Mouse (Mus musculus): ENCODE data around the gene Myrfl. TPM values are rescaled to one million over a fixed set of nuclear protein-coding genes. Genes with fewer than 3 reads are reported as not detected.

Myrfl gene
- polyA plus RNA-seq, 1 experiment from 2014 or later: 0.08 TPM

DNA sequence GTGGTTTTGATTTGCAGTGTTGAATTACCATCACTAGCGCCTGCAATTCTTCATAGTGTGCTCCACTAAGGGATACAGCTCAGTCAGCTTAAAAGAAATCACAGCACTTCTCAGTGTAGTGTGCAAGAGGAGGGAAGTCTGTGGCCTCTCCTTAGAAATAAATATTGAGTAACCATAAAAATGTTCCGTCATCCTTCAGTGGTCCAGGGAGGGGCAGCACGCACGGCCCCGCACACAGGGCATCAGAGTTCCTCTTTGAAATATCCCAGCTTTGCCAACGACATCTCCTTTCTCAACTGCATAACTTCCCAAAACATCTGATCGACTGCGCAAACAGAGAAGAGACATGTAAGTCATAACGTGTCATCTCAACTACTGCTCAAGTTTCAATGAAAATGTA lies 10.1 kb upstream of the Myrfl start:
- WGBS: 96% methylated on average over 9 of the region's 9 CpGs

DNA sequence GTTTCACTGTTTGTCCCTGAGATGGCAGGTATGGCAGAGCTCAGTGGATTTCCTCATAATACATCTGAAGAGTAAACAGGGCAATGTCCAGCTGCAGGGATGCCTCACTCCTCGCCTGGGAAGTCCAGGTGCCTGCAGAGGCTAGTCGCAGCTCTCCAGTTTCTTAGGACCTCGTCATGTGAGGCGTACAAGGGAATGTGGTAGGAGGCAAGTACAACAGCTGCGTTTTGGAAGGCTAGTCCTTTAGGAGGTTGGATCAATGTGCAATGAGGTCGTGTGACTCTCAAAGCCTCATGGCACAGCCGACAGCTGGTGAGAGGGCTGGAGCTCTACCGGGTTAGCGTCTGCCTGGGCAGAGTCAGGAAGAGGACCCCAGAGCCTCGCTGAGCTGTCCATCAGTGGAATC lies 7.8 kb upstream of the Myrfl start:
- no peaks in the 10 kb centered on the region for H3K4me1 ChIP-seq
- H3K4me2 ChIP-seq: no peak overlapping the region
- 91% methylated on average over 10 of the region's 10 CpGs for WGBS
- peaks cover 48% of the 10 kb centered on the region for H3K36me3 ChIP-seq (replicated peaks)
- no peaks in the 10 kb centered on the region for H3K27me3 ChIP-seq
- H3K9ac ChIP-seq: no peak overlapping the region
- no peaks in the 10 kb centered on the region for H3K9me3 ChIP-seq
- no peak overlapping the region for H3K27ac ChIP-seq
- no peak overlapping the region for H3K4me3 ChIP-seq (replicated peaks)
- ATAC-seq (ENCODE audit: low FRiP score): no peak

More for the DNA sequence above, 10.1 kb upstream of the Myrfl start:
- Histone ChIP-seq H3K27ac (no peak overlapping the region), H3K4me3 (replicated peaks) (no peak overlapping the region), H3K9ac (no peak overlapping the region), H3K4me1 (no peaks in the 10 kb centered on the region), H3K4me2 (no peak overlapping the region), H3K9me3 (no peaks in the 10 kb centered on the region), H3K27me3 (no peaks in the 10 kb centered on the region), H3K36me3 (replicated peaks) (peaks cover 69% of the 10 kb centered on the region)
- ATAC-seq (ENCODE audit: low FRiP score): no peak

DNA sequence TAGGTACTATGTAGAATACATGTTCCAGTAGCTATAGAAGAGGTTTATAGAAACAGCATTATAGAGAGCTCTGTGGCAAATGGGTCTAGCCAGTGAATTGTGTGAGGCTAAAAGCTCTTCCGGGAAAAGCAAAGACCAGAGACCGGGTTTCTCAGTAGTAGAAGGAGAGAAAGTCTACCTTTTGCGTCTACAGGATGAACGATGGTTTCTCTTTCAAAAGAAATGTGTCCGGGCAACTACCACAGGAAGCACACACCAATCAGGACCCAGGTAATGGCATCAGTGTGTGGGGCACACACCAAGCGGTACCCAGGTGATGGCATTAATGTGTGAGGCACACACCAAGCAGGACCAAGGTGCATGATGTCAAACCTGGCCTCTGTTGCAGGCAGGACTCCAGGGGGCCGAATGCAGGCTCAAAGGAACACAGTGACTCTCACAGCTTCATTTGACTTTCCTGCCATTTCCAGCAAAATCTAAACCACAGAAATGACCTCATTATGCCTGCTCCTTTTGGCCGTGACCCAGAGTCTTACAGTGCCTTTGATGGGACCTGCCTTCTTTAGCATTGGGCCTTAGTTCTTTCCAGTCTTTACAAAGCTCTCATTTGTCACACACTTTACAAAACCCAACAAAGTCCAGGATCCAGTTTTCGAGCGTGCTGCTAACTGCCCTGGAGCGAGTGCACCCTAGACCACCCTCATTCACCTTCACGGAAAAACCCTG lies 1.4 kb downstream of the Myrfl start:
- Histone ChIP-seq H3K4me1 (no peaks in the 10 kb centered on the region), H3K27me3 (no peaks in the 10 kb centered on the region), H3K36me3 (replicated peaks) (no peaks in the 10 kb centered on the region), H3K4me3 (replicated peaks) (no peak overlapping the region), H3K9me3 (no peaks in the 10 kb centered on the region), H3K4me2 (no peak overlapping the region), H3K27ac (no peak overlapping the region), H3K9ac (no peak overlapping the region)
- WGBS: 90% methylated on average over 12 of the region's 12 CpGs
- no peak for ATAC-seq (ENCODE audit: low FRiP score)

DNA sequence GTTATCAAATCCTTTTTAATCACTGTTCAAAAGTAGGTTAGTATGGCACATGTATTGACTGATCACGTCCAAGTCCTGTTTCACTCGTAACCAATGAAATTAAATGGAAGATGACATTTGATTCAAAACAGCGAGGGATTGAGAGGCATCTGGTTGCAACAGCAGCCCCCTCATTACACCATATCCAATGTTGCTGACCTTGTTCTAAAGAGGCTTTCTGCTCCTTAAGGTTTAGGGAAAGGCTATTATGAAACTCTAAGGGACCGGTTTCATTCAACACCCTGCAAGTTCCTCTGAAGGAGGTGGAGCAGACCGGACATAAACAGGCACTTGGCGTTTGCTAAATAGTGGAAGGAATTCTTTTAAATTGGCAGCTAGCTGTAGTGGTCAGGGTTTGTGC lies 2.2 kb downstream of the Myrfl start:
- Histone ChIP-seq H3K4me2 (no peak overlapping the region), H3K27me3 (no peaks in the 10 kb centered on the region), H3K27ac (no peak overlapping the region), H3K9me3 (no peaks in the 10 kb centered on the region), H3K4me1 (no peaks in the 10 kb centered on the region), H3K36me3 (replicated peaks) (no peaks in the 10 kb centered on the region), H3K9ac (no peak overlapping the region), H3K4me3 (replicated peaks) (no peak overlapping the region)
- WGBS: 71% methylated on average over 6 of the region's 6 CpGs
- no peak for ATAC-seq (ENCODE audit: low FRiP score)

DNA sequence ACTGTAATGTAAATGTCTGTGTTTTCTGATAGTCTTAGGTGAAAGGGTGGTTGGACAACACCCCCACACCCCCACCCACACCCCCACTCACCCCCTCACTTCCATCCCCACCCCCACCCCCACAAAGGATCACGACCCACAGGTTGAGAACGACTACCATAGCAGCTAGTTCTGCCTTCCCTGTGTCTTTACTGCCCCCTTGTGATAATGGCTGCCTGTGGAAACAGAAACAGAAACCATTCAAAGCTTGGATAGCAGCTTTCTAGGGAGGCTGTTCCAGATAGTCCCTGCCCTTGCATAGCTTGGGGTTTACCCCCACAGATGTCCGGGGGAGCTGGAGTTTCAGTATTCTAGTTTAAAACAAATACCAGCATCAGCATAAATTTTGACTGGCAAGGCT lies 3.0 kb downstream of the Myrfl start:
- H3K9me3 ChIP-seq: no peaks in the 10 kb centered on the region
- 26% methylated on average over 3 of the region's 3 CpGs for WGBS

DNA sequence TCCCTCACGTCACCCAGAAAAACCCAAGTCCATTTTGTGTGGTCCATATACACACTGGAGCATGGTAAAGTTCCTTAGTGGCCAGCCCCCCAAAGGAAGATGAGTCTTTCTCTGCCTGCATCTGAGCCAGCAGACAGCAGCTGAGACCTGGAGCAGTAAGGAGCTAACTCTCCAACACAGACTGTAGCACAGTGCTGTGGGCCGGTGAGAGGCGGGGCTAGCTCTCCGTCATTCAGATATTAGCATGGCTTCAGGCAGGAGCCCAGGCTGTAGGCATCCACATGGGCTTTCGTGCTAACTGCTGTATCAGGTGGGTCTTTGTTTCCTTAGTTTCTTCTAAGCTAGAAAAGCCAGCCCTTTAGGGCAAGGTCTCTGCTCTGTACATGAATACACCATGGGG lies 6.1 kb downstream of the Myrfl start:
- Histone ChIP-seq H3K4me2 (no peak overlapping the region), H3K4me1 (no peaks in the 10 kb centered on the region), H3K36me3 (replicated peaks) (no peaks in the 10 kb centered on the region), H3K9ac (no peak overlapping the region), H3K9me3 (no peaks in the 10 kb centered on the region), H3K27me3 (no peaks in the 10 kb centered on the region), H3K27ac (no peak overlapping the region), H3K4me3 (replicated peaks) (no peak overlapping the region)
- 46% methylated on average over 5 of the region's 5 CpGs for WGBS
- peak; percentile 64; the same call in 1 of the 2 replicates for ATAC-seq (ENCODE audit: low FRiP score)

More for the DNA sequence above, 3.0 kb downstream of the Myrfl start:
- Histone ChIP-seq H3K4me1 (no peaks in the 10 kb centered on the region), H3K27ac (no peak overlapping the region), H3K36me3 (replicated peaks) (no peaks in the 10 kb centered on the region), H3K27me3 (no peaks in the 10 kb centered on the region), H3K4me3 (replicated peaks) (no peak overlapping the region), H3K9ac (no peak overlapping the region), H3K4me2 (no peak overlapping the region)
- ATAC-seq (ENCODE audit: low FRiP score): no peak

DNA sequence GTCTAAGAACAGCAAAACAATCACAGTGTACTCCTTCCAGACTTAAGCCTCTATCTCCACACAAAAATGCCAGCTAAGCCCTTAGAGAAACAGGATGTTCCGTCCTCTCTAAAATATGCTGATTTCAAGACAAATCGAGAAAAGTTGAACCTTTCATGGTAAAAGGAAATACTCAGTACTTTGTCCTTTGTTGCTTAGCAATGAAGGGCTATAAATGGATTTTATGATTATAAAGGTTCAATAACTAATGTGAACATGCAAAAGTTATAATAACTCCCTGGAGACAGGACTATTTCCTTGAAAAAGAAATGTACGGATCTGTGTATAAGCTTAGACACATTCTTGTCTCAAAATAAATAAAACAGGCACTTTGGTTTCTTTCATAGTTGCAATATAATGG lies 12.2 kb downstream of the Myrfl start:
- Histone ChIP-seq H3K9ac (no peak overlapping the region), H3K36me3 (replicated peaks) (no peaks in the 10 kb centered on the region), H3K4me2 (no peak overlapping the region), H3K27me3 (no peaks in the 10 kb centered on the region), H3K4me1 (no peaks in the 10 kb centered on the region), H3K27ac (no peak overlapping the region), H3K4me3 (replicated peaks) (no peak overlapping the region), H3K9me3 (no peaks in the 10 kb centered on the region)
- 86% methylated on average over 3 of the region's 3 CpGs for WGBS
- ATAC-seq (ENCODE audit: low FRiP score): no peak

DNA sequence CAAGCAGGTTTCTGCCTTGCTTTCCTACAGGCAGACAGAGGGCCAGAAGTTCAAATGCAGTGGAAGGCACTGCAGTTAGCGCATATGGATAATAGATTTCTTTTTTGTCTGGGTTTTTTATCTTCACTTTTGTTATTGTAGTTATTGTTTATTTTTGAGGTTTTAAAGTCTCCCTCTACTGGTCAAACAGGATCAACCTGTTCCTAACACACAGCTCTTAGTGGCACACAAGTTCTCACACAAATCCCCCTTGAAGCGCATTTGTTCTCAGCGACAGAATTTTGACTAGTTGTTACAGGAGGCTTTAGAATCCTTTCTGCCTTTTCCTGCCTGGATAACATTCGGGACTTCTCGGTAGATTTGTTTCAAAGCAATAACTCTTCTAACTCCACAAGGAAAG lies 13.2 kb downstream of the Myrfl start:
- no peak overlapping the region for H3K4me2 ChIP-seq
- no peaks in the 10 kb centered on the region for H3K9me3 ChIP-seq
- H3K4me3 ChIP-seq (replicated peaks): no peak overlapping the region
- no peaks in the 10 kb centered on the region for H3K27me3 ChIP-seq
- WGBS: 71% methylated on average over 5 of the region's 5 CpGs
- no peak overlapping the region for H3K27ac ChIP-seq
- no peak overlapping the region for H3K9ac ChIP-seq
- ATAC-seq (ENCODE audit: low FRiP score): no peak
- no peaks in the 10 kb centered on the region for H3K4me1 ChIP-seq
- H3K36me3 ChIP-seq (replicated peaks): no peaks in the 10 kb centered on the region

DNA sequence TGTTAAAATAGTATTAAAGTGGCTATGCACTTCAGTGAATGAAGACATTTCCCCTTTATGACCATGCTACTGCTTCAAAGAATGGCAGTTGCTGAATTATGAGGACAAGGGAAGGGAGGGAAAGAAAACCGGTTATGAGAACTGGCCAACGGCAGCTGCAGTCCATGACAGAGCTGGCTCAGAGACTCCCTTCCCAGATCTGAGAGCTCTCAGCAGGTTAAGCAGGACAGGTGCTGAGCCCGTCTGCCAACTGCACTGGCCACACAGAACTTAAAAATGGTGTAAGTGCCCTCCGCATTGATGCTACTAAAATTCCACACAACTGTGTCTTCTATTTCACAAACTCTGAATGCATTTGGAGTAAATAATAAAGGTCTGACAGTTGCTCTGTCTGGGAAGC lies 19.3 kb downstream of the Myrfl start:
- H3K9ac ChIP-seq: no peak overlapping the region
- H3K4me2 ChIP-seq: no peak overlapping the region
- no peak for ATAC-seq (ENCODE audit: low FRiP score)
- no peaks in the 10 kb centered on the region for H3K4me1 ChIP-seq
- H3K27ac ChIP-seq: no peak overlapping the region
- H3K9me3 ChIP-seq: no peaks in the 10 kb centered on the region
- no peaks in the 10 kb centered on the region for H3K36me3 ChIP-seq (replicated peaks)
- H3K27me3 ChIP-seq: no peaks in the 10 kb centered on the region
- H3K4me3 ChIP-seq (replicated peaks): no peak overlapping the region
- 87% methylated on average over 4 of the region's 4 CpGs for WGBS

DNA sequence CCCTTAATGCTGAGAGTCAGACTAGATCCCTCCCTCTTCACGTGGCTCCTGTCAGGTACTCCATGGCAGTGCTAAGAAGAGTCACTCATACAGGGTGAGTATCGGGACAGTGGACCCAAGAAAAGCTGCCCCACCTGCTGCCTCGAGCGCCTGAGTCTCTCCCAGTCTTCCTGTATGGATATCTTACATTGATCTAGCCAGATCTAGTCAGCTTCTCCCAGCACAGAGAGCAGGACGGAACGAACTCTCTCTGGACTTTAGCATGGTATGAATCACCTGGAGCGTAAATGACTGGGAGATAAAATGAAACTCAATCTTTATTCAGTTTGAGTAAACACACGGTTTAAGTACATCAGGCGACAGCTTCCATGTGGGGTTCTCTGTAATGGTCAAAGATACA lies 22.2 kb downstream of the Myrfl start:
- no peak for ATAC-seq (ENCODE audit: low FRiP score)
- Histone ChIP-seq H3K27me3 (no peaks in the 10 kb centered on the region), H3K4me1 (no peaks in the 10 kb centered on the region), H3K4me2 (no peak overlapping the region), H3K9ac (no peak overlapping the region), H3K4me3 (replicated peaks) (no peak overlapping the region), H3K9me3 (no peaks in the 10 kb centered on the region), H3K27ac (no peak overlapping the region), H3K36me3 (replicated peaks) (no peaks in the 10 kb centered on the region)
- WGBS: 86% methylated on average over 9 of the region's 9 CpGs

DNA sequence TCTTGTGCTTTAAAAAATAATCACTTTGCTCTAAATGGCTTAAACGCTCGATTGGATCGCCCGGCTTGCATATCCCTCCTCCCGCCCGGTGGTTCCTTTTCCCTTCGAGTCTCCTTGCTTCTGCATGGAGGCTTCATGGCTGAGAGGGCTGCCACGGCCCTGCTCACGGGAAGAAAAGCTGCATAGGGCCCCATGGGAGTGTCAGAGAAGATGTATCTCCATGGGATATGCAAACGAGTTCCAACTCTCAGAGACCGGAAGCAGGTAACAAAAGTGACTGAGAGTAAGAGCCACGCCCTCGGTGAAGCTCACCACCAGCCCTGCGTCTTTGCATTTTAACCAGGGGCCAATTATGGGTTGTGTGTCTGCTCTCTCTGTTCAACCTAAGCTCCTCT lies 24.7 kb downstream of the Myrfl start:
- Histone ChIP-seq H3K4me3 (replicated peaks) (no peak overlapping the region), H3K4me2 (no peak overlapping the region), H3K36me3 (replicated peaks) (no peaks in the 10 kb centered on the region), H3K9me3 (no peaks in the 10 kb centered on the region), H3K9ac (no peak overlapping the region), H3K27ac (no peak overlapping the region), H3K4me1 (no peaks in the 10 kb centered on the region), H3K27me3 (no peaks in the 10 kb centered on the region)
- 87% methylated on average over 14 of the region's 14 CpGs for WGBS
- ATAC-seq (ENCODE audit: low FRiP score): no peak

DNA sequence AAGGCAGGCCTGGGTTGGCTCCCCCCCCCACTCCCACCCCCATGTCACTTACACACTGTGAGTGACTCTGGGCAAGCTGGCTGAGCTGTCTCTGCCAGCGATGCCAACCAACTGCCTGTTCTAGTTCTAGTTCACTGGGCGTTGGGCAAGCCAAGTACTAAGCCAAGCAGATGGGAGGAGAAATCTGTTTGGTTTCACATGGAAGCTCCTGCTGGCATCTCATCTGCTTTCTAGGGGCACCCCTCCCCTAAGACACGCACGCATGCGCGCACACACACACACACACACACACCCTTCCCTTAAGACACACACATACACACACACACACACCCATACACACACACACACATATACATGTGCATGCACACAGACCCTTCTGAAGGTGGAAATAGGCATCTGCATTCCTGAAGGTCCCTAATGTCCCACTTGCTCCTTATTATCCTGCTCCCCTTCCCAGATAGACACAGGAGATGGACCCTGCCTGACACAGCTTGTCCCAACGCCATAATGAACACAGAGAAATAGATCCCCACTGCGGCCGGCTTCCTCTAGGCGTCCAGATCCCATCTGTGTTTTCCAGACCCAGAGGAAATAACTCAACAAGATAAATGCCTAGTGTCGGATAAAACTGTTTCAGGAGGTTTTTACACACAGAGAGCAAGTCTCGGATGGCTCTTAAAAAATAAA lies 25.2 kb downstream of the Myrfl start:
- no peaks in the 10 kb centered on the region for H3K27me3 ChIP-seq
- 88% methylated on average over 12 of the region's 12 CpGs for WGBS
- no peak for ATAC-seq (ENCODE audit: low FRiP score)
- no peaks in the 10 kb centered on the region for H3K9me3 ChIP-seq
- no peak overlapping the region for H3K9ac ChIP-seq
- no peaks in the 10 kb centered on the region for H3K4me1 ChIP-seq
- no peak overlapping the region for H3K27ac ChIP-seq
- no peak overlapping the region for H3K4me3 ChIP-seq (replicated peaks)
- no peaks in the 10 kb centered on the region for H3K36me3 ChIP-seq (replicated peaks)
- H3K4me2 ChIP-seq: no peak overlapping the region

DNA sequence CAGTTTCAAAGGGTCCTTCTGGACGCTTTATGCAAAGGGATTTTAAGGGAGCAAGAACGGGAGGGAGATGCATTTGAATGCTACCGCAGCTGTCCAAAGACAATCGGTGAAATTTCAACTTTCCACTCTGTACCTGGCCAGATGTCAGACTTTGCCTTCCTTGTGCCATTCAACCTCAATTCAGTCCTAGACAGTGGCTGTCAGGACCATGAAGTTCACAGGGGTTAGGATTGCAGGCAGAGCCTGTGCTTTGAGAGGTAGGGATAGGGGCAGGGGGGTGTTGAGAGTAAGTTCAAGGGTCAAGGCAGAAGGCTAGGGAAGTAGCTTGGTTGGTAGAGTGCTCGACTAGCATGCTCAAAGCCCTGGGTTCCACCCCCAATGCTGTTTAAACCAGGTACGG lies 25.9 kb downstream of the Myrfl start:
- ATAC-seq (ENCODE audit: low FRiP score): no peak
- 88% methylated on average over 6 of the region's 6 CpGs for WGBS
- Histone ChIP-seq H3K4me1 (no peaks in the 10 kb centered on the region), H3K4me2 (no peak overlapping the region), H3K9me3 (no peaks in the 10 kb centered on the region), H3K36me3 (replicated peaks) (no peaks in the 10 kb centered on the region), H3K27me3 (no peaks in the 10 kb centered on the region), H3K4me3 (replicated peaks) (no peak overlapping the region), H3K27ac (no peak overlapping the region), H3K9ac (no peak overlapping the region)

Data from forebrain, embryonic 12.5 days (tissue).